Mouse (Mus musculus) embryonic facial prominence, embryonic 14.5 days (tissue): ENCODE measurements at regions not wholly inside any gene's neighbourhood (a gene's known extent, or its start where the extent isn't known, plus 50 kb on each side); places are given as distances from the start of the nearest gene placed in this dataset.
A peak's percentile ranks its signal among the peaks of the same experiment; 100 is the strongest.

Experiments used
- ATAC-seq: fragments of 200-750 bp; cut with Nextera tagmentation; 2 replicates; pipeline ENCODE4 v1.8.0; 2017; ENCODE audit warnings: low read depth, moderate number of reproducible peaks, moderate TSS enrichment
- DNase-seq: peaks from one replicate; pipeline ENCODE4 v3.0.0-alpha.2; 2015; ENCODE audit warnings: low spot score
- H3K27ac ChIP-seq: fragments of 300-500 bp; sonication (generic); replicated peaks from 2 replicates; pipeline ENCODE4 v1.5.1; 2014; ENCODE audit warnings: low read depth, mild to moderate bottlenecking, low read length, moderate library complexity
- H3K27me3 ChIP-seq: fragments of 300-500 bp; sonication (generic); replicated peaks from 2 replicates; pipeline ENCODE4 v1.6.1; 2014; ENCODE audit warnings: low read length; ENCODE audit not compliant: control insufficient read depth, insufficient read depth
- H3K36me3 ChIP-seq: fragments of 300-500 bp; sonication (generic); 2 replicates; pipeline ENCODE4 v1.6.1; 2014; ENCODE audit warnings: low read length, mixed read lengths; ENCODE audit not compliant: control insufficient read depth, insufficient read depth
- H3K4me1 ChIP-seq: fragments of 300-500 bp; sonication (generic); 2 replicates; pipeline ENCODE4 v1.6.1; 2014; ENCODE audit warnings: antibody characterized with exemption, low read length; ENCODE audit not compliant: control insufficient read depth, insufficient read depth
- H3K4me2 ChIP-seq: fragments of 300-500 bp; sonication (generic); 2 replicates; pipeline ENCODE4 v1.6.1; 2014; ENCODE audit warnings: low read depth, mild to moderate bottlenecking, low read length, moderate library complexity, mixed read lengths
- H3K4me3 ChIP-seq: fragments of 300-500 bp; sonication (generic); 2 replicates; pipeline ENCODE4 v1.5.1; 2014; ENCODE audit warnings: low read depth, mild to moderate bottlenecking, low read length
- H3K9ac ChIP-seq: fragments of 300-500 bp; sonication (generic); 2 replicates; pipeline ENCODE4 v1.6.1; 2014; ENCODE audit warnings: low read depth, mild to moderate bottlenecking, low read length, moderate library complexity, mixed read lengths
- H3K9me3 ChIP-seq: fragments of 300-500 bp; sonication (generic); 2 replicates; pipeline ENCODE4 v1.6.1; 2016; ENCODE audit warnings: low read length; ENCODE audit not compliant: control insufficient read depth
- WGBS: fragments of 180-500 bp; shearing (Covaris S2); extraction: QIAGEN DNeasy Blood & Tissue Kit; methylation state at CpG from one replicate; pipeline ENCODE4 v1.1.7; 2014; 5-methylcytosine and 5-hydroxymethylcytosine counted together

DNA sequence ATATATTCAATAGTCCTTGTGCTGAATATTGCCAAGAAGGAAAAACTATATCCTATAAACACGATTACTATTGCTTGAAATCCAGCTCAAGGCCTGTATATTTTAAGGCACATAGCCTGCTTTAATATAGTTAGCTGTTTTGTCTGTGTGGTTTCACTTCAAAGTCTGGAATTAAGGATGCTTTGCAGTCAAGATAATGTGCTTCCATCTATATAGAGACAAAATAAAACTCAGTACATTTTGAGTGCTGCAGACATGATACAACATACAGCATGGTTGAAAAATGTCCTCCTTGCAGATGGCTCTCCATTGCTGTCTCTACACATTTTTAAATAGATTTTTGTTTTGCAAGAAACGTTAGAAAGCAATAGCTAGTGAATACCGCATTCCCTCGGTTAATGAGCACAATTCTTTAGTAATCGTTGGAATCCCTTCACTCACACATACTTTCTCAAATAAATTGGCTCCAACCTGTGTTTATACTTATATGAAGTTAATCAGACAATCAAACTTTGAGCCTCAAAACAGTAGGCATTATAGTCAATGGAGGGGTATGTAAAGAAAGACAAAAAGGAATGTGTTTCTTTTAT is 224.7 kb downstream of the Mef2c start:
- no peaks in the 10 kb centered on the region for H3K36me3 ChIP-seq
- H3K27me3 ChIP-seq = peaks cover 93% of the 10 kb centered on the region
- ATAC-seq = no peak
- 0 out of 2 replicates have a peak, but pooled peaks cover 3% of the 10 kb centered on the region for H3K4me1 ChIP-seq
- WGBS = 13% methylated on average over 5 of the region's 5 CpGs
- peak overlapping the region; percentile 6; the same call in 1 of the 2 replicates for H3K4me3 ChIP-seq
- no peaks in the 10 kb centered on the region; the same call in 1 of the 2 replicates for H3K9me3 ChIP-seq
- peak overlapping the region; percentile 18; the same call in 1 of the 2 replicates for H3K4me2 ChIP-seq
- no peak overlapping the region for H3K9ac ChIP-seq
- no peak for DNase-seq
- no peak overlapping the region for H3K27ac ChIP-seq

DNA sequence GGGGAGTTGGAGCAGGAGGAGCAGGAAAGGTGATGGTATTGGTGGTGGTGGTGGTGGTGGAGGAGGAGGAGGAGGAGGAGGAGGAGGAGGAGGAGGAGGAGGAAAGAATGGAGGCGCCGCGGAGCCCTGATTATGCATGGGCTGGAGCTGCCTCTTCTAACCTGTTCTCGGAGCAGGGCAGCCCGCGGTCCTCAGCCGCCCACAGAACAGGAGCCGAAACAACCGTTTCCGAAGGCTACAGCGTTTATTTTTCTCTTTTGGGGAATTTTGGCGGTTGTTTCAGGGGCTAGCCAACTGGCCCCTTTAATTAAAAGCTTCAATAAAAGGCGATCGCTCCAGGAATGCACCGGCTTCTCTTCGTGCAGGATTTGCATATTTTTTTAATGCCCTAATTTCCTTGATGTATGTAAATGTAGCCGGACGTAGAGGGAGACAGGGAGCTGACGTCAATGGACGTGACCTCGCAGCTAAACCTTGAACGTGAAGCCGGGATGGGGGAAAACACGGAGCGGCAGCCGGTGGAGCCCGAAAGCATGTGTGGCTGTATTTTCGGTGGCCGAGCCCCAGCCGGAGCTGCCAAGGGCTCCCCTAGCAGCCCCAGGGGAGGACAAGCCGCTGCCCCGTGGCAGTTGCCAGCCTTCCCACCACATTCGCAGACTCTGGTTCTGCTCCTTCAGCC is 225.6 kb downstream of the Mef2c start:
- peak overlapping the region; percentile 66 for H3K4me3 ChIP-seq
- DNase-seq = peak; percentile 82
- H3K27ac ChIP-seq = peak overlapping the region; percentile 86; the same call in 1 of the 2 replicates
- peak overlapping the region; percentile 58; the same call in 1 of the 2 replicates for H3K9ac ChIP-seq
- no peaks in the 10 kb centered on the region for H3K36me3 ChIP-seq
- no peaks in the 10 kb centered on the region; the same call in 1 of the 2 replicates for H3K9me3 ChIP-seq
- 1% methylated on average over 30 of the region's 33 CpGs for WGBS
- peak; percentile 10 for ATAC-seq
- peaks cover 93% of the 10 kb centered on the region for H3K27me3 ChIP-seq
- peak overlapping the region; percentile 90 for H3K4me2 ChIP-seq
- 0 out of 2 replicates have a peak, but pooled peaks cover 3% of the 10 kb centered on the region for H3K4me1 ChIP-seq

GRCm38 (mm10) chr13:83730155-83730712 is 226.4 kb downstream of the Mef2c start:
- ATAC-seq = no peak; the same call in 1 of the 2 replicates
- Histone ChIP-seq H3K27me3 (peaks cover 92% of the 10 kb centered on the region), H3K36me3 (no peaks in the 10 kb centered on the region), H3K4me1 (0 out of 2 replicates have a peak, but pooled peaks cover 3% of the 10 kb centered on the region), H3K9me3 (no peaks in the 10 kb centered on the region; the same call in 1 of the 2 replicates), H3K9ac (peak overlapping the region; percentile 75), H3K4me3 (peak overlapping the region; percentile 66), H3K4me2 (peak overlapping the region; percentile 90), H3K27ac (peak overlapping the region; percentile 86)
- WGBS = under 1% methylated on average over 13 of the region's 16 CpGs
- DNase-seq = no peak

DNA sequence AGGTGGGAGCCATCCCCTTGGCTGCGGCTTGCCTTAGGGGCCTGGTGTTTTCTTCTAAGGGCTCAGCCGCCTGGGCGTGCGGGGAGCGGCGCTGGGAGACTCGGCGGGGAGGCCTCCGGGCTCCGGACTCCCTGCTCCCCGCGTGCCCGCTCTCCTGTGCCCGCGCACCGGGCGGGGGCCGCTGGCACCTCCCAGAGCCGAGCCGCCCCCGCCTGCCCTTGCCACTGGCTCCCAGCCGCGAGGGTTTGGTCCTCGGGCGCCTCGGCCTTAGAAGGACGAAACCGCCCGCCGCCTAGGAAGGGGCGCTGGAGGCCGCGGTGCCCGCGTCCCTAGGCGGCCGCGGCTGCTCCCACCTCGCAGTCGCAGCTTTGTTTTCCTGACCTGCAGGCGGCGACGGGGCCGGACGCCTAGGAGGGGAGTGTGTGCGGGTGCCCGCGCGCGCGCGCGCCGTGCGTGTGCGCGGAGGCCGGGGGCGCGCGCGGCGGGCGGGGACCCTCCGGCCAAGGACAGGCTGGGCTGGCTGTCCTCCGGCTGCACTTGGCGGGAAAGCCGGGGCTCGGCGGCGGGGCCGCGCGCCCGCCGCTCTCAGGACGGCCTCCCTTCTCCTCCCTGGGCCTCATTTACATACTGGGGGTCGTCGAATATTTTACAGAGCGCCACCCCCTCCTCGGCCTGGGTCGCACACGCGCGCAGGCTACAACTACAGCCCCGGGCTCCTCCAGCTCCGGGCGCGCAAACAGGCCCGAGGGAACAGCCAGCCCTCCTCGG is 227.1 kb downstream of the Mef2c start:
- Histone ChIP-seq H3K27me3 (peaks cover 92% of the 10 kb centered on the region), H3K9ac (peak overlapping the region; percentile 75), H3K4me1 (0 out of 2 replicates have a peak, but pooled peaks cover 3% of the 10 kb centered on the region), H3K36me3 (no peaks in the 10 kb centered on the region), H3K9me3 (no peaks in the 10 kb centered on the region), H3K27ac (peak overlapping the region; percentile 86), H3K4me2 (peak overlapping the region; percentile 90), H3K4me3 (peak overlapping the region; percentile 66)
- peak; percentile 73 for DNase-seq
- peak; percentile 81 for ATAC-seq
- WGBS = 0% methylated on average over 28 of the region's 91 CpGs

- WGBS = under 1% methylated on average over 9 of the region's 10 CpGs
- no peak for ATAC-seq
- DNase-seq = no peak
- H3K27me3 ChIP-seq = peaks cover 93% of the 10 kb centered on the region
- no peaks in the 10 kb centered on the region for H3K36me3 ChIP-seq
- H3K4me3 ChIP-seq = peak overlapping the region; percentile 66
- peak overlapping the region; percentile 75 for H3K9ac ChIP-seq
- 0 out of 2 replicates have a peak, but pooled peaks cover 3% of the 10 kb centered on the region for H3K4me1 ChIP-seq
- peak overlapping the region; percentile 90 for H3K4me2 ChIP-seq
- peak overlapping the region; percentile 86; the same call in 1 of the 2 replicates for H3K27ac ChIP-seq
- H3K9me3 ChIP-seq = no peaks in the 10 kb centered on the region
These were observed 227.7 kb downstream of the Mef2c start for GRCm38 (mm10) chr13:83731481-83732006.

GRCm38 (mm10) chr13:83732283-83733121 is 228.7 kb downstream of the Mef2c start:
- H3K4me2 ChIP-seq = peak overlapping the region; percentile 90
- H3K4me1 ChIP-seq = 0 out of 2 replicates have a peak, but pooled peaks cover 3% of the 10 kb centered on the region
- H3K4me3 ChIP-seq = peak overlapping the region; percentile 21
- peak; percentile 72 for DNase-seq
- no peaks in the 10 kb centered on the region for H3K36me3 ChIP-seq
- peak overlapping the region; percentile 50; the same call in 1 of the 2 replicates for H3K9ac ChIP-seq
- peak overlapping the region; percentile 35; the same call in 1 of the 2 replicates for H3K27ac ChIP-seq
- under 1% methylated on average over 30 of the region's 31 CpGs for WGBS
- H3K27me3 ChIP-seq = peaks cover 90% of the 10 kb centered on the region
- ATAC-seq = peak; percentile 3; the same call in 1 of the 2 replicates
- no peaks in the 10 kb centered on the region for H3K9me3 ChIP-seq

DNA sequence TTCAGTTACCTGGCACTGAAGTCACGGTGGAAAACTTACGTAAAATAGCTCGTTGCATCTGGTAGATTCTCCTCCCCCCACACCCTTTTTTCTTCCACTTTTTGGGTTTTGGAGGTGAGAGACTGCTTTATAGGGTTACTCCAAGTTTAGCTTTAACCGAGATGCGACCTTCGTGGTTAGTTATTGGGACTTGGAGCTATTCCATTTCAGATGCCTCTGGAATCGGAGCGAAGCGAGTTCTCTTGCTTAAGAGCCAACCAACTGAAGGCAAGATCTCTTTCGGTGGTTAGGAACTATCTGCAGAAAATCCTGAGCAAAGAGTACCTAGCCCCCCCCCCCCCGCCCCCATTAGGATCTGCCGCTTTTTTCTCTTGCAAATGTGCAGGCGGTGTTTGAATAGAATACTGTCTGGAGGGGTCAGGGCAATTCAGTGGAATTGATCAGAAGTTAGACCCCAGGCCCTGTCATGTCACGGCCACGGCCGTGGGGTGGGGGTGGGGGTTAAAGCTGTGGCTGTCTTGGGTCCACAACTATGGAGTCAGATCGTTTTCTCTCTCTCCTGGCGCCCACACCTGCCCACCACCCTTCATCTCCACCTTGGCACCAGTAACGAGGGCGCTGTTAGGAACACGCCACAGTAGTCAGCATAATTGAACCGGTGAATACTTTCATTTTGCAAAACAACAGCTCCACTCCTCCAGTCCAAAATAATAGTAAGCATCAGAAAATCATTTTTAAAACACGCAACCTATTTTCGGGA is 229.6 kb downstream of the Mef2c start:
- Histone ChIP-seq H3K9ac (peak overlapping the region; percentile 50; the same call in 1 of the 2 replicates), H3K4me1 (0 out of 2 replicates have a peak, but pooled peaks cover 3% of the 10 kb centered on the region), H3K36me3 (no peaks in the 10 kb centered on the region), H3K9me3 (no peaks in the 10 kb centered on the region), H3K4me2 (peak overlapping the region; percentile 31), H3K27ac (no peak overlapping the region; the same call in 1 of the 2 replicates), H3K27me3 (peaks cover 90% of the 10 kb centered on the region), H3K4me3 (peak overlapping the region; percentile 21)
- DNase-seq (no peak), ATAC-seq (no peak)
- 3% methylated on average over 23 of the region's 24 CpGs for WGBS
